Mouse (Mus musculus): ENCODE measurements at regions not wholly inside any gene's neighbourhood (a gene's known extent, or its start where the extent isn't known, plus 50 kb on each side); places are given as distances from the start of the nearest gene placed in this dataset.

DNA sequence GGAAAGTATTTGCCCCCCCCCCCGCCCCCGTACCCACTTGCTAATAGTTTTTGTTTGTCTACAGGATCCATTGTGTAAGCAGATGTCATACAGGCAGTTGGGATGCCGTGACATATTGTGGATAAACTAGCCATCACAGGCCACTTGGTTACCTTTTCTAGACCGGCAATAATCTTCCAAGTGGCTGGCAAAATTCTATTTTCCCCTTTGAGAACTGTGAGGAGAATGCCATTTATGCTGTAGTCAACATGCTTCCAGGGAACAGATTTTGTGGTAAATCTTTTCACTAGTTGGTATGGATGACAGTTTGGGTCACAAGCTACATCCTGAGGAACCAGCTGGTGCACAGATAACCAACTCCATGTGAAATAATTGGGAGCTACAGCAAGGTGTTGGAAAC, 456.5 kb upstream of the Plxna2 start:
- DNase-seq = no peak

GRCm38 (mm10) chr1:194160761-194161461, 457.1 kb upstream of the Plxna2 start:
- no peak for DNase-seq

DNA sequence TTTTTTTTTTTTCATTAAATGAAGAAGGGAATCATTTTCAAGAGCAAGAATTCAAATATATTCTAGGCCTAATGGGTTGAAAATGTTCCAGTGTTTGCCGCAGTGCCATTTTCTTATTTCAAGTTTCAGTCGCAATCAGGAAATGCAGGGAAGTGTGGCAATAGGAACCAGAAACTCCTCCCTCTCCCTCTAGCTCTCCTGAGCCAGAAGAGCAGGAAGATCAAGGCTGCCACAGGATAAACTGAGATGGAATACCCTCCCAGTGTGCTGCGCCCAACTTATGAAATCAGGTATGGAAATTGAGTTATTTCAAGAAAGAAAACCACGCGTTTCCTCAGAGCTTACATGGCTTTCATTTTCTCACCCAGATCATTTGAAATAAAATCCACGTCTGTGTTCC, 460.8 kb upstream of the Plxna2 start:
- DNase-seq = no peak

DNA sequence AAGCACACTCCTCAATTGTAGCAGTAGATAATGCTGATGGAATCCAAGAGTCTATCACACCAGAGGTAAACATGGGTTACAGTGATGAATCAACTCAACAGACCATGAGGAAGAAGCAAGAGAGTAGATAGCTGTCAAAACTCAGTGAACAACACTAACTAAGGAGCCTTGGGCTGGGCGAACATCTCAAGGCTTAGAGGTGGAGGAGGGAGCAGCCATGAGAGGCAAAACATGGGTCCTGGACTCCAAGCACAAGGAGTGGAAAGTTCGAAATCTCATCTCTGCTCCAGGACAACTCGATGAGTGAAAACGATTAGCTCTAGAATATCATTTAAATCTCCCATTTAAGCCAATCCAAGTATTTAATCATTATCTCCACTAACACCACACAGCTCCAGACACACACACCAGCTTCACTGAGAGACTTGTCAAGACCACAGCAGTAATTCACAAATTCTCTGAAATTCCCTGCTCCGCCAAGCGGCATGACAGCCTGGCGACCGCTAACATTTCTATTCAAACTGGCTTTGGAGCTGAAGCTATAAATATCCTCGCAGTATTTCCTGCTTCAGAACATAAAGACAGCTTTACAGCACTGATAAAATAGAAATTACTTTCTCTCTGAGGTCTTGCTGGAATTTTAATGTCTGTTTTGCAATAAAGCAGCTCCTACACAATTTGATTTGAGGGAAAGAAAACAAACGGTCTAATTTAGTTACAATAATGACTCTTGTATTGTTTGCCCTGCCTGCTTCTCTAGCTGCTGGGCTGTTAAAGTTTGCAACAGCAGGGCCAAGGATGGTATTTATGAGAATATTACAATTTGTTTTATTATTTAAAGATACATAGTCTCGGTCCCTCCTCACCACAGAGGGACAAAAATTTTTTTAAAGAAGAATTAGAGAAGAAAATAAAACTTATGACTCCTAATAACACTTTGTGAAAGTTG, 469.3 kb upstream of the Plxna2 start:
- no peak for DNase-seq

DNA sequence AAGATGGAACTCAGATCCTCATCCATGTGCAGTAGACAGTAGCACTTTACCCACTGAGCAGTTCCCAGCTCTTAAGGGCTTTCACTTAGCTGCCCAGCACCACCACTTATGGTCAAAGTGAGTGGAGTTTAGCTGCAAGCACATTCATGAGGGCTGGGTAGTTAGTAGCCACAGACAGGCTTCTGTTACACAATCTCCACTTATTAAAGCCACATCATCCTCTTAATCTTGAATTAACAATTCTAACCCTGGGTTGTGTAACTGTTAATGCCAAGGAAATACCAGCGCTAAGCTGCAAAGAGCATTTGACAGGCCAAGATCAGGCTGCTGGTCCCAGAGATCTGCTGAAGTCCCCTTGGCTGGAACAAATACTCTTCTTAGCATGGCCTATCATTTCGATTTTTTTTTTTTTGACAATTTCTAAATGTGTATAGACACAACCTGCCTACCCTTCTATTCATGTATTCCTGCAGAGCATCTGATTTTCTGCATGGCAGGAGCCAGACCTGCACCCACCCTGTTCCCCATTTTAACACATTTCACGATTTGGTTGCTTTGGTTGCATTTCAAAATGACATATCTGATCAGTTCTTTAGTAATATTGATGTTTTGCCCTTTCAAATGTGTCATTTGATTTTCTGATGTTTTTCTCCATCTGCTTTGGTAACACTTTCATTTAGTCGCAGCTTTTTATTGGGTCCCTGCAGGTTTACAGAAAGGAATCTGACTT, 500.2 kb upstream of the Plxna2 start:
- DNase-seq = no peak

- no peak for DNase-seq
Measured at GRCm38 (mm10) chr1:194114399-194114798, 503.6 kb upstream of the Plxna2 start.

GRCm38 (mm10) chr1:194111931-194112330, 506.1 kb upstream of the Plxna2 start:
- DNase-seq = no peak

- no peak for DNase-seq
Measured at GRCm38 (mm10) chr1:194109172-194110071, 508.6 kb upstream of the Plxna2 start.

GRCm38 (mm10) chr1:194108132-194108531, 509.9 kb upstream of the Plxna2 start:
- DNase-seq = no peak

GRCm38 (mm10) chr1:194107271-194107938, 510.6 kb upstream of the Plxna2 start:
- DNase-seq = no peak

- DNase-seq = no peak
Measured at GRCm38 (mm10) chr1:194089918-194090548, 528.0 kb upstream of the Plxna2 start.

DNA sequence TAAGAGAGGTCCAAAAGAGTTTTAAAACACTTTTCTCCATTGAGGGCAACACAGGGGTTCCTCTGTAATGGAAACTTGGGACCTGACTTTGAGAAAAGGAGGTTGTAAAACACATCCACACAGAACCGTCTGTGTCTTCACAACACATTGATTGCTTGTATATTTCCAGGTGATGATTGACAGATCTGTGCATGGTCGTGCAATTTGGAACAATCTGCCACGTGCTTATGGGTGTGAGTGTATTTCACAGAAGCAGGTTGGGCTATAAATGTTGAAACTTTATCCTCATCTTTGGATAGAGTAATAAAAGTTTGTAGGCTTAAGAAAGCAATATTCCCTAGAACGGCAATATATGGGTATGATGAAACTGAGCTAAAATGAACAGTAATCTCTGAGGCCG, 559.5 kb upstream of the Plxna2 start:
- DNase-seq = no peak

DNA sequence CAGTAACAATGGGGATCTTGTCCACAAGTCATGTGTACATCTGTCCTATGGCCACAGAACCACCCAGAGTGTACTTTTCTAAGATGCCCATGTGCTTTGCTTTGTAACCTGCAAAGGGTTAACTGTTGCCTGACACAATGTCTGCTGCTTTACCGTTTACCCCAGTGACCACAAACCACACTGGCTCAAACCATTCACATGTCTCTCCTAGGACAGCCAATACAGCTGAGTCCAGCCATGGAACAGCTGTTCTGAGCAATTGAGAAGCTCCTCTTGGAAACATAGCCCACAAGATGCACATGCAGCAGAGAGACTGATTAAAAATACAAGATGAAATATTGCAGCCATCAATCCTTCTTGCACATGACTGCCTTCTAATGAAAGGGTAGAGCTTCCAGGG, 561.5 kb upstream of the Plxna2 start:
- no peak for DNase-seq

DNA sequence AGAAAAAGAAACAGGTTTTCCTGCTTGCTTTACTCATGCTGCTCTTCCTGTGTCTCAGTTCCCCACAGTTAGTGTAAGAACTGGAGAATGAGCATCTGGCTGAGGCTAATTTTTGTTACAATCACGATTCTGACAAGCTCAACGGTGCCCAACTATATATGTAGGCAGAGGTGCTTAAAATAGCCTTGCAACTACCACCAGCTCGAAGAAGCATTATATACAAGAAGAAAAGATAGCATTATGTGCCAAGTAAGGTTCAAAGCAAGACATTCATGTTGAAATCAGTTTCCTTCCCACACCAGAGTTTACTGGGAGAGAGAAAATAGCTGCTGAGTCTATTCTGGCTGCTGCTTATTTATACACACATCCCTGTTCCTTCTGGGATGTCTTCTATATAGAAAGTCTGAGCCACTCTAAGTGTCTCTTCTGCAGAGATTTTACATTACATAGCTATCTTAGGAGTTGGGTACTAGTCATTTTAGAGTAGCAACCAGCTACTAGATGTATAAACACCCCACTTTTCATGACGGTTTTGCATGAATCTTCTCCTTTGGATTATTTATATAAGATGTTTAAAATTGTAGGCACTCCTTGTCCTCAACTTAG, 568.2 kb upstream of the Plxna2 start:
- no peak for DNase-seq

DNA sequence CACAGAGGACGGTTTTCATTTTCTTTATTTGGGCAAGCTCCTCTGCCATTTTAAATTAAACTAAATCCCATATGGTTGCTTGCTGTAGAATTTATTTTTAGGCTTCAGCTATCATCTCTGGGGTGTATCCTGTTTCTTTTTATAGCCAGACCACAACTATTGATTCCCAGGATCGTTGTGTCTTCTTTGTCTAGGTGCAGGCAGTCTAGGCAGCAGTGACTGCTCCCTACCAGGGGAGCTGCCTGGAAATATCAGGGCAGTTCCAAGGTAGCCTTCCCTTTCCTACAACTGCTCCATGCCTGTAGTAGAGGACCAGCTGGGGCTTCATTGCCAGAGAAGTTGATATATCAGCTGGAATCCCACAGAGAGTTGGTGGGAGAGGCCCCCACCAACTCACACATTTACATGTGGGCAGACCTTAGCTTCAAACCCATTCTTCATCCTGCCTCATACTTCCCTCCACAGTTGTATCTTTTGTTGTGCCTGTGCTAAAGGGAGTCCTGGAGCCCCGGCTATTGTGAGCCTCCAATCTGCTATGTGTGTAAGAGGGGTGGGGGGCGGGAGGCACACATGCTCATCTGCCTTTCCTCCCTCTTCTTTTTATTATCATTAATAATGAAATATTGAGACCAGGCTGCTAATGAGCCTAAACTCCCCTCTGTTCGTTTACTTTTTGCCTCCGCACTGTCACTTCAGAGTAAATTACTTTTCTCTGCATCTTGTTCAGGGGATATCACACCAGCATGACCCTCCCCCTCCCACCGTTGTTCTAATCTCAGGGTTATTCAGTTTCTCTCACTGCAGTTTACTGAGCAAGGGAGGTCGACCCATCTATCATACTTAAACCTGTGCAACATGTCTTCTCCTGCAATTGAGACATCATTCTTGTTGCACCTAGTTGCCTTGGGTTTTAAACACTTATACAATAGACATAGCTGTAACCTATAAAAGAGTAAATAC, 576.3 kb upstream of the Plxna2 start:
- DNase-seq = no peak

- DNase-seq = no peak
Measured at GRCm38 (mm10) chr1:194038711-194039110, 579.3 kb upstream of the Plxna2 start.

GRCm38 (mm10) chr1:194034199-194034883, 583.7 kb upstream of the Plxna2 start:
- DNase-seq = no peak

DNA sequence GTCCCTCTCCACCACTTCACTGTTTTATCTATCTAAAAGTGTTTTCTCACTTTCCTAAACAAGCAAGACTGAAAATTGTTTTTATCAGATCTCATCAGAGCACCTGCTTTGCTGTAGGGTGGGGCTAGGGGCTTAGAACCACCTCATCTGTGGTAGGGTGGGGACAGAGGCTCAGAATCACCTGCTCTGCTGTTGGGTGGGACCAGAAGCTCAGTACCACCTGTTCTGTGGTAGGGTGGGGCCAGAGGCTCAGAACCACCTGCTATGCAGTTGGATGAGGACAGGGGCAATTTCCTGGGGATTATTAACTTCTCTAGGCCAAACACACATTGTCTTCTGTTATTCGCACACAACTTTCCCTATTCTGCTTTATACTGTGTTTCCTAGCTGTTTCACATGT, 585.4 kb upstream of the Plxna2 start:
- no peak for DNase-seq
